Mouse (Mus musculus): ENCODE results near the gene Slc4a1.

Gene Slc4a1

DNA sequence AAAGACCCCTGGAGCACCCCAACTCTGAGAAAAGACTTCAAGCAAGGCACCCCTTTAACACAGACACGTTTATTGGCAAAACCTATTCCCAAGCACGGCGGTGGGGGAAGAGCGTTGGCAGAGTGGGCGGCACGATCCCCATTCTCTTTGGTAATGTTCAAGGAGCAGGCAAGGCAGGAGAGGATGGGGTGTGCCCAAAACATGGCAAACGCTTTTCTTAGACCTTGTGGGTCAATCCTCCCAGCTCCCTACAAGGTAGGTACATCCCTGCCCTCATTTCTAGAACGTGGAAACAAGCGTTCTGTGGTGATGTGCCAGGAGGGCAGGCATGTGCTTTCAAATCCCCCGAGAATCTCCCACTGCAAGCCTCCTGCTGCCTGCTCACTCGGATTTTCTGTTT is 17.2 kb downstream of the Slc4a1 start:
- no peak for DNase-seq

DNA sequence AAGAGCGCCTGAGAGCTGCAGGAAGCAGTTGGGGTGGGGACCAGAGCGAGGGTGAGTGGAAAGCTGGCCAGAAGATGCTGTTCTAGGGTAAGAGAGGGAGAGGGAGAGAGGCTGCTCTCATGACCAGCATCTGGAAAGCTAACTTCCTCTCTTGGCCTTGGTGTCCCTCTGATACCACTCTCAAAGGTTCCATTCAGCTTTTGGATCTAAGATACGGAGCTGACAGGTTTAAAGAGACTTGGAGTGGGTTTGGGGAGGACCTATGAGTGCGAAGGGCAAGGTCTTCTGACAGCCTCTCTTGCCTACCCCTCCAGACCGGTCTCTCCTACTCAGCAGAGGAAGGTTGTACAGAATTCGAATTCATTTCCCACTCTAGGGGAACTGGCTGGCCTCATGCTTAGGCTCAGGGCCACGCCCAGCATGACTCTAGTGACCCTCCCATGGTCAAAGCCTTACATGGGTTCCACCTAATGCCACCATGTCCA is 17.9 kb downstream of the Slc4a1 start:
- DNase-seq = no peak

DNA sequence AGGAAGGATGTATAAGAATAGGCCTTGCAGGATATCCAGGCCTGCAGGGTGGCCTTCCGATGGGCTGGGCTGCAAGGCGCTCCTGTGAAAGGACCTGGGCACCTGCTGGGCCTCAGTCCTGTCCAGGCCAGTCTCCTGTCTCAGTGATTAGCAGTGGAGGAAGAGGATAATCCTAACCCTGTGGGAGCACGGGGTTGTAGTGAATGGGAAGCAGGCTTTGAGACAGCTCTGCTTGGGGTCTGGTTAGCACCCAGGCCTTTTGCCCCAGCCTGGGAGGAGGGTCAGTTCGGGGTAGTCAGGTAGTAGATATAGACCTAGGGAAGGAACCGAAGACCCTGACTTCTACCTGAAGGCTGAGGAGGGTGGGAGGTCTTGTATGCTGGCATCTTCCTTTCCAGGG is 18.3 kb downstream of the Slc4a1 start:
- no peak for DNase-seq

DNA sequence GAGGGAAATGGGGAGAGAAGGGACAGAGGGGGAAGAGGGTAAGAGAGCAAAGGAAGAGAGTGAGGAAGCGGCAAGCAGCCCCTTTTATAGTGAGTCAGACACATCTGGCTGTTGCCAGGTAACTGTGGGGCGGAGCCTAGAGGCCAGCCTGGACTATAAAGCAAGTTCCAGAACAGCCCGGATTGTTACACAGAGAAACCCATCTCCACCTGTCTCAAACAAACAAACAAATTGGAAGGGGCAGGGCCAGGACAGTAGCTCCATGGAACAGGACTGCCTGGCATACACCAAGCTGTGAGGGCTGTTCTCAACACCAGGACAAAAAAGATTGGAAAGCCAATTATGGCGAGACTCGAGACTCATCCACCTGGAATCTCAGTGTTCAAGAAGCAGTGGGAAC is 19.1 kb downstream of the Slc4a1 start:
- no peak for DNase-seq

DNA sequence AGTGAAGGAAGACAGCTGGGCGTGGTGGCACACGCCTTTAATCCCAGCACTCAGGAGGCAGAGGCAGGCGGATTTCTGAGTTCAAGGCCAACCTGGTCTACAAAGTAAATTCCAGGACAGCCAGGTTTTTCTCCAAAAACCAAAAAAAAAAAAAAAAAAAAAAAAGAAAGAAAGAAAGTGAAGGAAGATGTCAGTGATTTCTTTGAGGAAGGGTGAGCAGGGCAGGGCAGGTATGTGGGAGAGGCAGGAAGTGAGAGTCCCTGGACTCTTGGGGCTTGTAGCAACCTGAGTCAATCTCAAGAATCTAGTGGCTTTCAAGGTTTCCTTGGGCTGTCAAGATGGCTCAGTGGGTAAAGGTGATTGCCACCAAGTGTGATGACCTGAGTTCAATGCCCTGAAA is 21.5 kb downstream of the Slc4a1 start:
- no peak for DNase-seq

DNA sequence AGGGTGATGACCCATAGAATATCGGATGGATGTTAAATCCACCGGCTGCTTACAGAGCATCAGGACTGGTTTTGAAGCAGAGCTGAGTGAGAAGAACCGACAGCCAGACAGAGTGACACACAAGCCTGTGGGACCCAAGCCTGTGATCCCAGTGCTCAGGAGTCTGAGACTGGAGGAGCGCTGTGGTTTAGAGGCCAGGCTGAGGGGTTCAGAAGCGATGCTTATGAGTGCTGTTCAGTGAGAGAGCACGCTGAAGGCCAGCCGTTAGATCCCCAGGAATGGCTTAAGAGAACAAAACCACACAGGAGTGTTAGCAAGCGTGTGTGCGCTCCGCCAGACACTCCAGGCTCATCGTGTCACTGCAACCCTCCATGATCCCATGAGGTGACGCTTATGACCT is 23.3 kb downstream of the Slc4a1 start:
- DNase-seq = no peak

DNA sequence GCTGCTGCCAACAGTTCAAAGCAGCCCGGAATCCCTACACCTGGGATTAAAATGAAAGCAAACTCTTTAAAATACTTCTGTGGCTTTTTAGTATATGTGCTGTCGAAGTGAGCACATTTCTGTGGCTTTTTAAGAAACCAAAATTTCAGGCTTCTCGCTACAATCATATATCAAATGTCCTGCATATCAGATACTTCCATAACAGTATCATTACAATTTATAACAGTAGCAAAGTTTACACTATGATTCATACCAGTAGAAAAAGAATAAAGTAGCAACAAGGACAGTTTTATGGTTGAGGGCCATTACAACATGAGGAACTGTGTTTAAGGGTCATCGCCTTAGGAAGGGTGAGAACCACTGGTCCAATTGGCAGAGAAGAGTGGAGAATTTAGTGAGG is 24.9 kb downstream of the Slc4a1 start:
- DNase-seq = no peak

DNA sequence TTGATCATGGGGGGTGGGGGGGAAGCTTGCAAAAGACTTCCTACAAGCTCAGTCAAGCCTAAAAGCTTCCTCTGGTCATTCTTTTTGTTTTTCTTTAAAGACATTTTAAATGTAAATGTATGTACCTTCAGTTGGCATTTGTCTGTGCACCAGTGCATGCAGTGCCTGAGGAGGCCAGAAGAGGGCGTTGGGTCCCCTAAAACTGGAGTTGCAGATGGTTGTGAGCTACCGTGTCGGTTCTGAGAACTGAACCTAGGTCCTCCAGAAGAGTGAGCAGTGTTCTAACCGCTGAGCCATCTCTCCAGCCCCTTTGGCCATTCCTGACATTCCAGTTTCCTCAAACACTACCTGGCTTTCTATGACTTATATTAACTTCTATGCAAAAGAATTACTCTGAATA is 26.4 kb downstream of the Slc4a1 start:
- no peak for DNase-seq

DNA sequence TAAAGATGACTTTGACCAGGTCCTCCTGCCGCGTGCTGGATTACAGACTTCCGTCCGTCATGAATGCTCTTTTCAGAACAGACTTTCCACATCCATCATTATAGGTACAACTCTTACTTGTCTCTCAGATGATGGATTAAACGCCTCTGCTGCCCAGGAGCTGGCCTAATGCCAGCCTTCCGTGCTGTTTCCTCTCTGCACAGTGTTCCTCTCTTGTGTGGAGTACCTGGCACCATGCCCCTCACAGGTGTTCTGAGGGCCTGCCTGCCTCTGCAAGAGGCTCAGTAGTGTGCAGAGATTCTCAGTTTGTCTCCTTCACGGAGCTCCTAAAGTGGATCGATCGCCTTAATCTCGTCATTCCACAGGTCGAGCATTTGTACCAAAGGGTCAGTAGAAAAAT is 26.8 kb downstream of the Slc4a1 start:
- DNase-seq = peak; percentile 22

DNA sequence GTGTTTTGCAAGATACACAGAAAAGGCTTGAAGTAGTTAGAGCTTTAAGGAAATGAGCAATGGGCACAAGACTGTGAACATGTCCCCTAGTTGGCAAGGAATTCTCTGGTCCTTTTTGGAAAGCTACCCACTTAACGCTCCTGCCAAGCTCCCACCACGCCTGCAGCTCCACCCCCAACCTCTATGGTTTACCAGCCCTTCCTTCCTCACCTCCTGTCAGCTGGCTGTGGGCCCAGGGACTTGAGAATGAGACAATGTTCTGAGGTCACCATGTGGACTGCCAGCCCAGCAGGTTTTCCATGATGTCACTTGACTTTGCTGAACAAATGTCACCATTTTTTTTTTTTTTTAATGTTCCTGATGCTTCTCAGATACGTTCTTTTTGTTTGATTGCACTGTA is 27.4 kb downstream of the Slc4a1 start:
- DNase-seq = peak; percentile 38

DNA sequence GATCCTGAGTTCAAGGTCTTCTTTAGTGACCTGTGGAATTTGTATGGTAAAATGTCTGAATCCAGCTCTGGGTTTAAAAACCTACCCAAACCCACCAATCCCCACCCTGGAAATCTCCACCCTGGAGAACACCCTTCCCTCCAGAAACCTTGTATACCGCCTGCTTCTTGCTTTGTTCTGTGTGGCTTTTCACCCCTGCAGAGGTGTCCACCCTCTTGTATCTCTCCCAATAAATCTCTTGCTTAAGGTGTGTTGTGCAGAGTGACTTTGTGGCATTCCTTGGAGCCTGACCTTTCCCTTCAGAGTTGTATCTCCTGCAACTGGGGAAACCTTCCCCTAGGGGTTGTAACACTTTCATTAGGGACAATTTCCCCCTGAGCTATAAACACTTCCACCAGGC is 28.1 kb downstream of the Slc4a1 start:
- DNase-seq = no peak

DNA sequence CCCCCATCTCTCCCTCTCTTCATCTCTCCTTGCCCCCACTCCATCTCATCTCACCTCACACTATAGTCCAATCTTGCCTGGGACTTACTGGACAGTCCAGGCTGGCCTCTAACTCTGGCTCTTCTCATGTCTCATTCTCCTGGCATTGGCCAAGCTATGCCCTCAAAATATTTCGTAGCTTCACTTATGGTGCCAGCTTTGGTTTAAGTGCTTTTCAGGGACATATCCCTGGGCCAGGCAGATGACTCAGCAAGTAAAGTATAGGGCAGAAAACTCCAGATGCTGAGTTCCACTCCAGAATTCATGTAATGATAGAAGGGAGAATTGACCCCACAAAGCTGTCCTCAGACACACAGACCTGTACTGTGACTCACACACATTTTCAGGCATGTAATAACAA is 29.8 kb downstream of the Slc4a1 start:
- no peak for DNase-seq

DNA sequence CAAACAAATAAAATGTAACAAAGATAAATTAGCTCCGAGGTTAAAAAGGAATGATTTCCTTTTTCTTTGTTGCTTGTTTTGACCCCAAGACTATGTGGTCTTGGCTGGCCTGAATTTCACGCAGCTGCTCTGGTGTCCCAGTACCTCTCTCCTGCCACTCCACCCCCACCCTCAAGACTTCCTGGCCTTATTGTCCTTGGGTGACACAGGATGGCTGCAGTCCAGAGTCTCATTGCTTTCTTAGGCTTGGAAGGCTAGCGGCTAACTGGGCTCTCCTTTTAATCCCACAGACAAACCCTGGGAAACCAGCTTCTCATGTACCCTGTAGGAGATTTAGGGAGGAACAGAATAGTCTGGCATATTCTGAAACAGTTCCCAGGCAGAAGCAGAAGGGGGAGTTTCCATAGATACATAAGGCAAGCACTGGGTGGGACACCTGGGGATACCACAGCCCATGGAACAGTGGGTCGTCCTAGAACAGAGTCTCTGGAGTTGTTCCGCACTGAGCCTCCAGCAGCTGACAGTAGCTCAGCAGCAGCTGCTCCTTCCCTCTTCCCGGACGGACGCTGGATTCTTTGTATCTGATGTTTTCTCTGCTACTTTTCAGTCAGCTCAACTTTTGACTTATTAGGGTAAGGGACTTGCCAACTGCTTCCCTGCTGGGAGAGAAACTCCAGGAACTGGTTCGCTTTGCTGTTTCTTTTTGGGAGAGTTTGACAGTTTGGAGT is 30.9 kb downstream of the Slc4a1 start:
- no peak for DNase-seq

DNA sequence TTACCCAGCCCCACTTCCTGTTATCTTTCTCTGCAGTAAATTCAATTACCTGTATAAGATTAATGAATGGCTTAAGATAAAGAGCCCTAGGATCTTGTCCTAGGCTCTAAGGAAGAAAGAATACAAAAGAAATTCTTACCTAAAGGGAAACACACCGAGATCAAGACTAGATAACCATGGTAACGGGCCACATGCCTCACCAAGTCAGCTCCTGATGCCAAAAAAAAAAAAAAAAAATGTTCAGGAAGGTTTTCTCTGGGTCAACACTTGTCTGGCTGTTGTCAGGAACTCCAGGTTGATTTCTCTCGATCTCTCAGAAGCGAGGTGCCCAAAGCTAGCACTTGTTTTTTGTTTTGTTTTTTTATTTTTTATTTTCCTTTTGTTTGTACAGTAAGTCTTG is 32.0 kb downstream of the Slc4a1 start:
- DNase-seq = no peak

DNA sequence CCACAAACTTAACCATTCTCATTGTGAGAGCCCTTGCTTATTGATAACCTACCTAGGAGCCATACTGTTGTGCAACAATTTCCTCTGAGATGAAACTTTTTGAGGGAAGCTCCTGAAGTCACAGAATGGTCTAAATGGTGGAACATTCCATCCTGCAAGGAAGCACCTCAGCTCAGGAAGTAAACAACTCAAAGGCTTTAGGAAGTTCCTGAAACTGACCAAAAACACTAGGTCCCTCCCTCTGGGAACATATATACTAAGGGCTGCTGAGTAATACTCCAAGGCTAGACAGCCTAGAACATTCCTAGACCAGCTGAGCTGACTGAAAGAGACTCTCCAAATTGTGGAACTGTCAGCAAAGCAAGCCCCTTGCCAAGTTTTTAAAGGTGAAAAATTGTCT is 32.9 kb downstream of the Slc4a1 start:
- DNase-seq = no peak

DNA sequence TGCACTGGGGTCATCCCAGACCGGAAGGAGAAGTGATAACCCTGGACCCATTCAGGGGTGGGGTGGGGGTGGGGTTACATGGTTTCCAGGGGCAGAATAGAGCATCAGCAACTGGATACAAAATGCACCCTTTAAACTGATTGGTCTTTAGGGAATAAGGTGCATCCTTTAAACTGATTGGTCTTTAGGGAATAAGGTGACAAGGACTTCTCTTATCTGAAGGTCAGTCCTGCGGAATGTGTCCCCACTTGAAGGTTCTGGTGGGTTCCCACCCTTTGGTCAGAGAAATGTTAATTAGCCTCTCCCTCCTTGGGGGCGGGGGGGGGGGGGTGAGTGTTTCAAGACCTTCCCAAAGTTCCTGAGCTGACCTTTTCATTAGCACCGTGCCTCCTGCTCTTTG is 34.2 kb downstream of the Slc4a1 start:
- DNase-seq = no peak

DNA sequence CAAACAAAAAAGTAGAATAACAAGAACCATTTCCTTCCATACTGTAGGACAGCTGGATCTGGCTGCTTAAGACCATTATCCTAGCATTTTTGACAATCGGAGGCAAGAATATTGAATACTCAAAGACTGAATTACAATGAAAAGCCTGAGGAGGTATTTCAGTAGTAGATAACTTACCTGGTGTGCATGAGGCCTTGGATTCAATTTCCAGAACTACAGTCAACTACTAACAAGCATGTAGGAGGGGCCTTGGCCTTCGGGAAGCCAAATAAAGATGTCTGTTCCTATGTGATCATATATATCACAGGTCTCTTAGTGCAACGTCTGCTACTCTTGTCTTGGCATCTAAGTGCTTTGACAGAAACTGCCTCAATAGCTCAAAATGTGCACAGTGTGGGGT is 36.0 kb downstream of the Slc4a1 start:
- DNase-seq = no peak

DNA sequence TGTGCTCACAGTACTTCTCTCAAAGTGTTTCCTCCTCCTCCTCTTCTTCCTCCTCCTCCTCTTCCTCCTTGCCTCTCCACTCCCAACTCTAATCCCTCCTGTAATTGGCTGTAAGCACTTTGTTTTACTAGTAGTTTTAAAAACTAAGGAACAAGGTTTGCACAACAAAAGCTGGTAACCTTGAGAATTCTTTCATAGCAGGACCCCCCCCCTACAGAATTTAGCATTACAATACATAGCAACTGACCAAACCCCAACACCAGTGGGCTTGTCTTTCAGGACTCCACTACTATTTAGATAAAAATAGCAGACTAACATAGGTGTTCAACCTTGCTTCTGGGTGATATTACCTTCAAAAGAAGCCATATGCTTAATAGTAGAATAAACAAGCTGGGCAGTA is 36.5 kb downstream of the Slc4a1 start:
- no peak for DNase-seq

DNA sequence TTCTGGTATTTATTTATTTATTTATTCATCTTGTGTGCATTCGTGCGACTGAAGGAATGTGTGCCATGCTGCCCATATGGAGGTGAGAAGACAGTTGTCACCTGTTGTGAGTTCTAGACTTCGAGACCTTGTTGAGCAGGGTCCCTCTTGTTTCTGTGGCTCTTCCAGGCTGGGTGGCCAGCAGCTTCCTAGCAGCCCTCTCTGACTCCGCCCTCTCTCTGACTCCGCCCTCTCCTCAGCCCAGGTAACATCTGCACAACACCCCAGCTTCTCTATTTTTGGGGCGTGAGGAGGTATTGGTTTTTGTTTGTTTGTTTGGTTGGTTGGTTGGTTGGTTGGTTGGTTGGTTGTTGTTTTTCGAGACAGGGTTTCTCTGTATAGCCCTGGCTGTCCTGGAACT is 38.2 kb downstream of the Slc4a1 start:
- no peak for DNase-seq

DNA sequence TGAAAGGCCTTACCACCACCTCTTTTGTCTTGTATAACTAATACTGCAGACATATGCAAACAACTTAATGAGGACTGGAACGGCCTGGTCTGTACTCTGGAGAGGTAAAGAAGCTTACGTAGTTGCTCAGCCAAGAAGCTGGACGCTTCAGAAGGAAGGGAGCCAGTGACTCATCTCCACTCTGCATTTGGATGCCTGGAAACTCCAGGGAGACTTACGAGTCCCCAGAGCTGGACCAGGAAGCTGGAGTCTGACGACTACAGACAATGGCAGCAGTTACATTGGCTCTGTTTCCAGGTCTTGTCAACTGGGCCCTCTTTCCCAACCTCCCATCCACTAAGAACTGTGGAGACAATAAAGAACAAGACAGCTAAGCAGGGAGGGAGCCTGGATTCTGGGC is 38.8 kb downstream of the Slc4a1 start:
- no peak for DNase-seq

DNA sequence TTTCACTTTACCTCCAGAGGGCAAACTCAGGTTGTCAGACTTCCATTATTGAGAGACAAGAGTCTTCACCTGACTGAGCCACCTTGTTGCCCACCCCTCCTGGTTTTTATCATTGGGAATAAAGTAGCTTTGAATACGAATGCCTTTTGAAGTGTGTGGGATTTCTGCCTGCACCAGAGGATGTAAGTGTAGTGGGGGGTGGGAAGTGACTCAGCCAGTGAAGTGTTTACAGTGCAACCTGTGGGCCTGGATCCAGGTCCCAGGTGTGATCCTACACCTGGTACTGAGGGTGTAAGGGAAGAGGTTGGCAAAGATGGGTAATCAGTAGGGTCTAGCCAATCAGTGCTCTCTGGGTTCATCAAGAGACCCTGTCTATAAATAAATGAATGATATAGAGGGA is 42.5 kb downstream of the Slc4a1 start:
- no peak for DNase-seq

DNA sequence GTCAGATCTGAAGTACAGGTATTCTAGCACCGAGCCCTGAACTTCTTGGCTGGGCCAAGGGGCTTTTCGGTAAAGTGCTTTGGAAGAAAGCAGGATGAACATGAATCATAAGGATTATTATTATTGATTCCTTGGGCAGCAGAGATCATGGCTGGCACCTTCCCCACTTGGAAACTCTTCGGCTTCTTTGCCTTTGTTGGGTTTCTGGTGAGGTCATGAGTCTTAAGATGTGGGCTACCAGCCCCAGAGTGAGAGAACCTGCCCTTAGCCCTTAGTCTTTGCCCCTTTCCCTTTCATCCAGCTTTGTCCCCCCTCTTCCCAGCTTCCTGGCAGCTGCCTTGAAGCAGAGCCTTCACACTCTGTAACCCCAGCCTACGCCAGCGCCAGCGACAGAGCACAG is 44.1 kb downstream of the Slc4a1 start:
- no peak for DNase-seq

DNA sequence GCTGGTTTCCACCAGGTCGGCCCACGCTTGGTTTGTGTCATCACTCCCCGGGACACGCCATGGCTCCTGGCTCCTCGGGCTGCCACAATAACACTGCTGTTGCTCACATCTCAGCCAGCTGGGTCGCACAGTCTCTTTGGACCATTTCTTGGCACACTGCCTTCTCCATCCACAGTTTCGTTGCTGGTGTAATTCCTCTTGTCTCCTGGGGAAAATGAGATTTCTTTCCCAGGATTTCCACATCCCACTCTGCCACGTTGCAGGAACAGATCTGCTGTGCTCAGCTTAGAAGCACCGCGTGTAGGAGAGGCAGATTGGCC is 45.4 kb downstream of the Slc4a1 start:
- peak; percentile 69 for DNase-seq

DNA sequence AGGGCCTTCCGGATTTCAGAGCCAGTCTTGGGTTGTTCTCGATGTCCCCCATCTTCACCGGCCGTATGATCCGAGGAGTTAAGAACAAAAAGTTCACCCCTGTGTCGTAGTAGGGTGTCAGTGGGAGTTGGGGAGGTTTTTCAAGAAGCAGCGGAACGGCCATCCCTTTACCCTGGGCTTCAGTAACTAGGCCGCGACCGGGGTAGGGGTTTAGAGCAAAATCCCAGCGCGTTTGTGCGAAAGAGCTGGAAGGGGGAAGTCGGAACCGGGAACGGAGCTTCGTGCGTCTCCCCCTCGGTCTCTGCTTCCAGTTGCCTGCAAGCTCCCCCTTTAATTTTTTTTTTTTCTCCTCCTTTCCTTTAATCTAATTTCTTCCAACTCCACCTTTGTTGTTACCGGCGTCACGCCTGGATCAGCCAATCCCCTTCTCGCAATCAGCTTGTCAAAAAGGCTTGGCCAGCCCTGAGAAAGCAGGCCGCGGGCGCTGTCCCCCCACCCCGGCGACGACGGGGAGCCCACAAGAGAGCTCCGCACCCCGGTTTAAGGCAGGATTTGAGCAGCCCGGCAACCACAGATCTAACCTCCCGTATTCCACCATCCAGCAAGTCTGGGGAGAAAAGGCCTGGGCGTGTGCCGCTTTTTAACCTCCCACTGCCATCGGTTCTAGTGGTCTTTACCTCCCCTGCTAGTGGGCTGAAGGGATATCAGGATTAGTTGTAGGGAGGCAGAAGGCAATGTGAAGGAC is 45.9 kb downstream of the Slc4a1 start:
- DNase-seq = peak; percentile 90

DNA sequence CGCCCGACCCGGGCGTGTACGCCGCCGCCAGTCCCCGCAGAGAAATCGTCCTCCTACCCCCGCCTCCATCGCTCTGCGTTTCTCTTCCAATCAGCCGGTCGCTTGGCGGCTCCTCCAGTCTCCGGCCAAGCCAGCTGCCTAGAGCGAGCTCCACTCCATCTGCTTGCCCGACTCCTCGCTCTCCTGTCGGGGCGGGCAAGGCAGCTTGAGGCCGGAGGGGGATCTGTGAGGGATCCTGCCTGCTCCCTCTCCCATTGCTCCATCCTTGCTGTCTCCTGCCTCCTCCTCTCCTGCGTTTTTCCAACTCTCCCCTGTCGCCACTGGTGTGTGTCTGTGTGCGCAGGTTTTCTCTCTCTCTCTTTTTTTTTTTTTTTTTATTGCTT is 46.6 kb downstream of the Slc4a1 start, which contains the start of gene Ubtf:
Gene Ubtf, minus strand, starts transcription at position 333 of the 383 bp plus-strand sequence.
- peak; percentile 84 for DNase-seq
